Mouse (Mus musculus) heart, adult 8-10 months (tissue): Measurements from ENCODE around the gene Vrtn. TPM values are rescaled to one million over a fixed set of nuclear protein-coding genes. Genes with fewer than 3 reads are reported as not detected.

Source experiments
- DNase-seq: peaks from one replicate; pipeline ENCODE4 v3.0.0; 2022; ENCODE audit warnings: low spot score
- total RNA-seq, 4 experiments: library from RNA; stranded (reverse); gene quantifications; 2 replicates each; pipeline ENCODE4 v1.2.4; 2022

Gene Vrtn
- not detected for total RNA-seq

DNA sequence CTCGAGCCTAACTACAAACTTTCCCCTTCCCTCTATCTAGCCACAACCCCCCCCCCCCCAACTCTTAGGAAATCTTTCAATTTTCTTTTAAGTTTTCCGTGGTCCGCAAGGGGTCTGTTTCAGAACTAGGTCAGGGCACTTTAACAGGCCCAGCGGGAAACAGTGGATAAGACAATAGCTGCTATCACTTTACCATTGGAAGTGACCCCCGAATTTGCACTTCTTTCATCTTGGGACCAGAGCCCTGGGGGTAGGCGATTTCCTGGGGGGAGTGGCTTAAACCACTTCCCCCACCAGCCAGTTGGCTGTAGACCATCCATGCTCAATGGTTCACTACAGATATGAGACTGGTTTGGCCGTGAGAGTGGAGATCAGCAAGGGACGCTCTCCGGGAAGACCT is at the start of gene Vrtn:
TSS of gene Vrtn (plus strand) at position 366 of the 400 bp plus-strand sequence.
- DNase-seq: no peak

DNA sequence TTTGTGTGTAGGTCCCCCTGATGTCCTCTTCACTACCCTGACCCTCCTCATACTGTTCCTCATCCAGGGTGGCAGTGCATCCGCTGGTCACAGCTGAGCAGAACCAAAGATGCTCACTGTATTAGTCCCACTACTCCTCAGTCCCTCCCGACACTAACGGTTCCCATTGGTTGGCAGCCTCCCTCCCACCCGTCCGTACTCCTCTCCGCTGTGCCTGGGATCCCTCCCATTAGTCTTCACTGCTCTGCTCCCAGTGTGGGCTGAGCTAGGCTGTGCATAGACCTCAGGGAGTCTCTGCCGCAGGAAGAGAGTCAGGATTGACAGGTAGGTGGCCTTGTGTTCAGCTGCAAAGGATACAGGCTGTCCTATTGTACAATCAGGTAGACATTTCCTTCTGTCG is 42.5 kb upstream of the Vrtn start:
- DNase-seq: no peak

DNA sequence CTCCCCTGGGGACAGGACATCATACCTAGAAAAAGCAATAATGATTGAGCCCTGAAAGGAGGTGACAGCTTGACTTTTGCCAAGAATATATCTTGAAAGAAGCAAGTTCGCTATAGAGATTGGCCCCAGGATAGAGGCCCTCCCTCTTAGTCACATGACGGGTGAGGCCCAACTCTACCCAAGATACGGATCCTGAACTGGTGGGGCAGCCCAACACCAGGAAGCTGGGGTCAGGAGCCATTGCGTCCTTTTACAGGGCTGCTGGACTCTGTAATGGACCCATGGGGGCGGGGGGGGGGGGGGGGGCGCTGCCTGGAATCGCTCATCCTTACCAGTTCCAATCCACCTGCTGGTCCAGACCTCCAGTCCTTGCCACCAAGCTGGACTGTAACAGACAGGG is 36.8 kb upstream of the Vrtn start:
- DNase-seq: no peak

DNA sequence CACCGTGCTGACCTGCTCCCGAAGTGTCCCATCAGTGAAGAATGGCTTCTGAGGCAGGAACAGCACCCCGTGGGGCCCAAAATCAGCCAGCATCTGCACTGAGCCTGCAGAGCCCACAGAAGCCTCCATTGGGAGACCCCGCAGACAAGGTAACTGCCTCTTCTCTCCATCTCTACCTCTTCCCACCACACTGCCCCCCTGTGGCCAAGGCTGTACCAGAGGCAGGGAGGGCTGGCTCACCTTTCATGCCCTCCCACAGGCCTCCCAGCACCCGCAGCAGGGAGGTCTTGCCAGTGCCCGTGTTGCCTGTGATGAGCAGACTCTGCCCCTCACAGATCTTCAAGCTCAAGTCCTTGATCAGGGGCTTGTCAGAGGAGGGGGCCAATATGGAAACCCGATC is 35.0 kb upstream of the Vrtn start:
- no peak for DNase-seq

DNA sequence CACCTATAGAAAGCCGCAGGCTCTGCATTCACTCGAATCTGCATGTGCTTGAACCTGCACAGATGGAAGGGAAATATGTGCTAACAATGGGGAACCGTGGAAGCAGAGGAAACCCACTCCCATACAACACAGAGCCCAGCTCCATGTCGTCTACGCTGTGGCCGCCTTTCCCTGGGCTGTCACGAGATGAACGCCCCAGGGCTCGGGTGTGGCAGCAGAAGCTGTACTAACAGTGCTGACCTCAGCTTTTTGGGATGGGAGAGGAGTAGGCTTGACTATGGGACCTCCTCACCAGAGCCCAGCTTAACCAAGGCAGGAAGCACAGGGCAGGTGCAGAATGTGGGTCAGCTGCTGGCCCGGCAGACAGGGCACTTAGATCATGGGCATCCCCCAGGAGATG is 29.1 kb upstream of the Vrtn start:
- no peak for DNase-seq

DNA sequence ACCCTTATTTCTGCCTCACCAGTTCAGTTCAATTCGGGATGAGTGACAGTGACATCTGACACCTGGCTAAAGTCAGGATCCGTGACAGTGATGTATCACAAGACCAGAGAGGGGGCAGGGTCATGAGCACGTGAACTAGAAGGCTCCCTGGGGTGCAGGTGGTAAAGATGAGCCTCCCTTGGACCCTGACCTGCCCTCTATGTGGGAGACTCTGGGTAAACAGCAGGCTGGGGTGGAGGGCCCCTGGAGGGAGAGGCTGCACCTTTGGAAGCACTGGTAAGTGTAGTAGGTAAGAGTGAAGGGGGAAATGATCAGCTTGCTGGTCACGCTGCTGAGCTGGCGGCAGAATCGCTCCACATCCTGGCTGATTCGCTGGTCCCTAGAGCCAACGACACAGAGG is 28.3 kb upstream of the Vrtn start:
- no peak for DNase-seq

DNA sequence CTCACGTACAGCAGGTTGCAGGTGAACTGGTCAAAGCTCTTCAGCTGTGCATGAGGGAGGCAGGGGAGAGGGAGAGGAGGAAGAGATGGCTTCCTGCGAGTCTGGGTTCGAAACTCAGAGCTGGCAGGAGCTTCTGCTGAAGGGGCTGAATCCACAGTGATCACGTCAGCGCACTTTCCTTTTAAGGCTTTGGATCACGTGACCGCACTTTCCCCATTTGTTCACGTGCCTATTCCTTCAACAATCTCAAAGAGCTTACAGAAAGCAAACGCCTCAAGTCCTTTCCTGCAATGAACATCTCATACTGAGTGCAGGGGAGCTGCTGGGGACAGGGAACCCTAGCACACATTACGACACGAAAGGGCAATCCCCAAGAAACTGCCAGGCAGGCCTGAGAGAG is 26.8 kb upstream of the Vrtn start:
- no peak for DNase-seq

DNA sequence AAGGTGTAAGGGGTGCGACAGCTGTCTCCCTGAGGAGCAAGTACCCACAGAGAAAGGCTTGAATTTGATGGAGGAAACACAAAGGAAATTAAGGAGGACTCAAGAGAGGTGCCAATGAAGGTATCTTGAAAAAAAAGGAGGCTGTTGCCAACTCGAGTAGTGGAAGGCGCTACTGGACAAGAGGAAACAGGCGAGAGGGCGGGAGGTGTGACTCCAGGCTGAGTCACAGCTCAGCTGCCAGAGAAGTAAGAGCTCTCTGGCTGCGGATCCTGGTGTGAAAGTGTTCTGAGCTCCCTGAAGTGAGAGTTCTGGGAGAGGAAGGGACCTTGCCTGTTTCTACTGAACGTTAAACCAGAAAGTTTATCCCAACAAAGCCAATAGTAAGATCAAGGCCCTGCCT is 26.3 kb upstream of the Vrtn start:
- DNase-seq: no peak

DNA sequence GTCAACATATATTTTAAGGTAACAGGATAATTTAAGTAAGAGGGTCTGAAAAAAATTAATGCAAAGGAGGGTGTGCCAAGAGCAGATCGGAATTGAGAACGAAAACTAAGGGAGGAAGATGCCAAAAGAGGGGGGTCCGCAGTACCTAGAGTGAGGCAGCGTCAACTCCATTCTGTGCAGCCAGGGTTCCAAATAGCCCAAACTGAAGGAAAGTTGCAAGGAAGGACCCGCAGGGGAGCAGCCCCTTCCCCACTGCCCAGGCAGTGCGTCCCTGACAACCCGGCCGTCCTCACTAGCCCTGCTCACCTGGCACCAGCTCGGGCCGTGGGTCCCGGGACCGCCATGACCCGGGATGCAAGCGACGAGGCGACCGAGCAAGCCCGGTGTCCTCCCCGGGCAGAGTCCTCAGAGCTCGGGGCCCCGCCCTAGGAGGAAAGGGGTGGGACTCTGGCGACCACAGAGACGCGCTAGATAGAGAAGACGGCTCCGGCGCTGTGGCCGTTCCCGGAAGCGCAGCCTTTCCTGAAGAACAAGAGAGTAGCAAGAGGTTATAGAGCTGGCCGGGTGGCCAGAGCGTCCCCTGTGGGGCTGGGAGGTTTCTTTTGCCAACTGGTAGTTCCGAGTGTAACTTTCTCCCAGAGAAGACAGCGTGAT is 23.7 kb upstream of the Vrtn start, which contains the start of gene Abcd4:
TSS of gene Abcd4 (minus strand) at position 437 of the 654 bp plus-strand sequence.
- peak; percentile 95 for DNase-seq

DNA sequence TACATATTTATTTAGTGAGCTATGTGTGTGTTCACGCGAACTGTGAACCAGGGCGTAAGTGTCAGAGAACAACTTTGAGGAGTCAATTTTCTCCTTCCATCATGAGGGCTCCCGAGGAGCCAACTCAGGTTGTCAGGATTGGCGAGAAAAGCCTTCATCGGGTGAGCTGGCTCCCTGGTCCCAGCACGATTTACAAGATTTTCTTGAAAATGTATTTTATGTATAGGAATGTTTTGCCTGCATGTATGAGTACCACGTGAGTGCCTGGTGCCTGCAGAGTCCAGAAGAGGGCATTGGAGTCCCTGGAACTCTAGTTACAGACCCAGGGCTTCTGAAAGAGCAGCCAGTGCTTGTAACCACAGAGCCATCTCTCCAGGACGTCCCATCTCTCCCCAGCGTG is 23.2 kb upstream of the Vrtn start:
- no peak for DNase-seq

DNA sequence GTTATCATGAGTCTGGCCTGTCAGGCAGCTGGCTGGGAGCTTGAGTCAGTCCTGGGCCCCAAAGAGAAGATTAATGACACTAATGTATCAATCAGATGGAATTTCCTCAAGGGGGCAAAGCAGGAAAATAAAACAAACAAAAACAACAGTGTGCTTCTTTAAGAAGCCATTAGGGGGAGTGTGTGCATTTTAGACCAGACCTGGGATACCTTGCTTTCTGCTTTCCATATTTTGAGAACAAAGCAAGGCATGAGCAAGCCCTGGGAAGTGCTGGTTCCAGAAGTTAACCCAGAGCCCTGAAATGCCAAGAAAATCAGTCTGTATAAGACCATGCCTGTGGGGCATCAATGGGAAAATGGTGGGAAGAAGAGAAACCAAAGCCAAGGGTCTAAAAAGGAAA is 19.8 kb upstream of the Vrtn start:
- no peak for DNase-seq

DNA sequence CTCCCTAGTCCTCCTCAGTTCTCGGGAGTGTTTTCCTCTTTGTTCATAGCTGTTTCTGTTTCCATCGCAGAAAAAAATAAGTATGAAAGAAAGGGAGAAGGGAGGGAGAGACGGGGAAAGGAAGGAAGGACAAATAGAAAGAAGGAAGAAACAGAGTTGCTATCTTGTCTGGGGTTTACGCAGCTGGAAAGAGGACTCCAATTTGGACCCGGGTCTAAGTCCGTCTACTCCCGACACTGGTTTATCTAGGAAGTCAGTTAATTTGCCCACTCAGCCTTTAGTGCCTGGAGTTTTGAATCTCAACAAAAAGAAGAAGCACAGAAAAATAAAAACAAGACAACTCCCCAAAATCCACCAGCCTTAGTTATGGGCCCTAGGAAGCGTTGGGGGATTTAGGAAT is 16.2 kb upstream of the Vrtn start:
- DNase-seq: no peak

DNA sequence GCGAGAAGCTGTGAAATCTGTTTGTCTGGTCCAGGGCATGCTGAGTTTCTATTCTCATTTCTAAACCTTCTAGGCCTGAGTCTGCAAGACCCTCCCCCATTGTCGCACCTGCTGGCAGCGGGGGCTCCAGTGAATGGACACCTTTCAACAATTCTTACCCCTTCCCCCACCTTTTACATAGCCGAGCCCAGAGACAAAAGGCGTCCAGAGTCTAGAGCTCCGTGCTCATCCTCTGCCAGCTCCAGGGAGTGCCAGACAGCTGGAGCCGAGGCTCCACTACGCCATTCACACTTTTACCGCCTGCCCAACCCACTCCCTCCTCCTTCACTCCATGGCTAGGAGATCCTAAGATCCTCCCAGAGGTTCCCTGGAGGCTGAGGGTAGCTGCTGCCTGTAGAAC is 15.7 kb upstream of the Vrtn start:
- no peak for DNase-seq

DNA sequence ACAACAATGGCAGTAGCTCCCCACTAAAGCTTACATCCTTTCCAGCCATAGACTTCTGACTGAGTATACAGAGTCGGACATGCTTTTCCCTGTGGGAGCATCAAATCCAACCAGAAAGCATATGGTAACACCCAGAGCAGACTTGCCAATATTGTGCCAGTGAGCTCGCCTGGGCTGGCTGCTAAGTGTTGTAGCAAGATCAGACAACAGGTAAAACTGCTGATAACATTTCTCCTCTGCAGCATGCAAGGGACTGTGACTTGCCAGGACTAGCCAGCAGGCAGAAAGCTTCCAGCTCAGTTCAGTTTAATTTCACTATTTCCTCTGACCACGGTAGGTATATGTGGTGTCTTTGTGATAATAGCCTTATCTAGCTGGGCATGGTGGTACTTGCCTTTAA is 9.0 kb upstream of the Vrtn start:
- DNase-seq: no peak

DNA sequence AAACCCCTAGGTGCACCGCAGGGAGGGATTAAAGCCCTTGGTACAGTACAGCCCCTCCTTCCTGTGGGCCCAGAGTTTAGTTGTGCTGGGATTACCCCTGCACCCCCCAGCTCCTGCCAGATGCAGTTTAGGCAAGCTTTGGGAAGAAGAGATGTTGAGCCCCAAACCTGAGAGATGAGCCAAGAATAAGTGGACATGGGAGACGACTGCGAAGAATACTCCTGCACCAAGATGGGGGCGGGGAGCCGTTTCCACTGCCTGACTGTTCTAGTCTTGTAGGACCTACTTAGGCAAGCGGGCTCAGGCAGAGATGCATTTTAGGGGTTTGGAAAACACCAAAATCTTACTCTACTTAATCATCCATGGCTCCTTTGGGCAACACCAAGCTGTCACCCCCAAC is 566 bp upstream of the Vrtn start:
- DNase-seq: no peak

DNA sequence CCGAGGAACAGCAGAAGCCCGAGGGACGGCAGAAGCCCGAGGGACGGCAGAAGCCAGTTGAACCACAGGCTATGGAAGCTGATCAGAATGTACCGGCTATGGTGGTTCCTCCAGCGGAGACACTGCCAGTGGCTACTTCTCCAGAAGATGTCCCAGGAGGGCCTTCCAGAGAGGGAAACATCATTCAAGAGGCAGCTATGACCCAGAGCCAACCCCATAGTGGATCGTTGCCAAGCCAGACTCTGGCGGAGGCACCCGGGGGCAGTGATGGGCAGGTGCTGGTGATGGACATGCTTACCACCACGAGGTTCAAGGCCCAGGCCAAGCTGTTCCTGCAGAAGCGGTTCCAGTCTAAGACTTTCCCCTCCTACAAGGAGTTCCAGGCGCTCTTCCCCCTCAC is 9.4 kb downstream of the Vrtn start:
- no peak for DNase-seq

DNA sequence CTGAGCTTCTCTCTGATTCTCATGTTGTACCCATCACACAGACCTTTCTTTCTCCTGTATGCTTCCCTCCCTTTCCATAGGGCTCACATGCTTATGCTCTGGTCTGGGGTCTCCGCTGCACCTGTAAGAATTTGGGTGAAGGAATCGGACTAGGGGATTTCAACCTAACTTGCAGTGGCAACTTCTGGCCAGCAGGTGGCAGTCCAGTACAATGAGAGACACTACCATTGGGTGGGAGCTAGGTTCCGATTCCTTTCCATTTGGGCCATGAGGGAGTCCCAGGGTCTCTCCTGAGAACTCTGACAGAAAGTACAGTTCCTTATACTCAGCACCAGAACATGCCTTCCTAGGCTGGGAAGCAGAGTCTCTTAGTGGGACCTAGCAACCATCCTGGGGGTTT is 13.1 kb downstream of the Vrtn start:
- peak; percentile 36 for DNase-seq

DNA sequence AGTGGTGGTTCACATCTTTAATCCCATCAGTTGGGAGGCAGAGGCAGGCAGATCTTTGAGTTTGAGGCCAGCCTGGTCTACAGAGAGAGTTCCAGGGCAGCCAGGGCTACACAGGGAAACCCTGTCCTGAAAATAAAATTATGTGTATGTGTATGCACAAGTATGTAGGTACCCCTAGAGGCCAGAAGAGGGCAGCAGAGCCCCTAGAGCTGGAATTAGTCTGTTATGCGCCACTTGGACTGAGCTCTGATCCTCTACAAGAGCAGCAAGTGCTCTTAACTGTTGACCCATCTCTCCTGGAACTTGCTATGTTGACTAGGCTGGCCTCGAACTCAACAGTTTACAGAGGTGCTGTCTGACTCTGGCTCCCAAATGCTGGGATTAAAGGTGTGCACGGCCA is 29.7 kb downstream of the Vrtn start:
- no peak for DNase-seq

DNA sequence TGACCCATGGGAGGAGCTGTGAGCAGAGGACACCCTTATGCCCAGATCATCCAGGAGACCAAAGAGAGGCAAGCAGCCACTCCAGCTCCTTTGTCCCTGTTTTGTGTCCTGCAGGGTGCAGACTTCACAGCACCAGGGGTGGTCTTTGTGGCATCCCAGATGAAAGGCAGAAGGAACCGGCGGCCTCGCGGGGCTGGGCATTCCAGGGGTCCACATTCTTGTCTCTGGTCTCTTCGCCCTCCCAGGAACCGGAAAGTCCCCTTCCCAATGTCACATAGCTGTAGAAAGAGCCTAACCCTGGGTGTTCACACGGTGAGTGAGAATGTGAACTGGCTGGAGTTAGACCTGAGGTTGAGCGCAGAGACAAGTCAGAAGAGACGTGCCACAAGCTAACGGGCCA is 30.8 kb downstream of the Vrtn start:
- DNase-seq: no peak

DNA sequence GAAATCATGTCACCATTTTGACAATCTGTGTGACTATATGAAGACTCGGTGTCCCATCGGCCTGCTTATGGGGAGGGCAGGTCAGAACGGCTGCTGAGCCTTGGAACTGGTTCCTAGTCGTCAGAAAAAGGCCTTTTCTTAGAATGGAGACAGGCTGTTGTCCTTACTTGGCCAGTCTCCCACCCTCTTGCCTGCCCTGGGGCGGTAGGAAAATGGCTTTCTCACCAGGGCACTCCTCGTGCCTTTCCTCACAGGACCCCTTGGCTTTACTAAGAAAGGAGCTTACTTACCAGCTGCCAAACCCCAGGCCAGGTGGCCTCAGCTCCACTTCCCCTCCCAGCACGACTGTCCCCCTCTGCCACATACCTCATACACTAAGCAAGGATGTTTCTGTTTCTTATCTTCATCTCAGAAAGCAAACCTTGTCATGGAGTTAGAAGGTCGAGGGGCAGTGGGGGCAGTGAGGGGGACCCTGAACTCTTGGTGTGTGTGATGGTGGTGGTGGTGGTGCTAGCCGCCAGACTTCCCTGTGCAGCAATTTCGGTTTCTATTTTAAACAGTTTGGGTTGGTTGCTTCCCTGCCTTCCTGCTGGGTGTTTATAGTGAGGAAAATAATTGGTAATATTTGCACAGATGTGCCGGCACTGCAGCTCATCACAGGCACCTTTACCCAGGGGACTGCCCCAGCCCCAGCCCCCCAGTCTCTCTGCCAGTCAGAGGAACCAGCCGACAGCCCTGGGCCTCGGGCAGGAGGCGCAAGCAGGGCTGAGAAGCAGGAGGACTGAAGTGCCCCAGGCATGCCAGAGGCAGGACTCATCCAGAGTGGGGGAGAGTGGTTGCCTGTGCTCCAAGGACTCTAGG is 34.1 kb downstream of the Vrtn start:
- DNase-seq: no peak

DNA sequence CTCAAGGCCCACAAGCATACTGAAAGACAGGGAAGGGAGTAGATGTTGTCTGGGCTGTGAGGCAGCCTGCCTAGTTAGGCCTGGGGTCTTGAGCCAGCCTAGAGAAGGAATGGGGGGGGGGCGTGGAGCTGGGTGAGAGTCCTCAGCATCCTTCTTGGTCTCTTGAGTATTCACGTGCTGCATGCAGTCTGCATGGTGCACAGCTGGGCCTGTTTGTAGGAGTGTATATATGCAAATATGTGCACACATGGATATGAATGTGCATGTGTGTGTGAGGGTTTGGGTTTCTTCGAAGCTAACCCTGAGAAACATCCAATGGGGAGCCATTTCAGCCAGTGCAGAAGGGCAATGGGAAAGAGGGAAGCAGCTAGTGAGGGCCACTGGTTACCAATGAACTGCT is 35.2 kb downstream of the Vrtn start:
- DNase-seq: no peak

DNA sequence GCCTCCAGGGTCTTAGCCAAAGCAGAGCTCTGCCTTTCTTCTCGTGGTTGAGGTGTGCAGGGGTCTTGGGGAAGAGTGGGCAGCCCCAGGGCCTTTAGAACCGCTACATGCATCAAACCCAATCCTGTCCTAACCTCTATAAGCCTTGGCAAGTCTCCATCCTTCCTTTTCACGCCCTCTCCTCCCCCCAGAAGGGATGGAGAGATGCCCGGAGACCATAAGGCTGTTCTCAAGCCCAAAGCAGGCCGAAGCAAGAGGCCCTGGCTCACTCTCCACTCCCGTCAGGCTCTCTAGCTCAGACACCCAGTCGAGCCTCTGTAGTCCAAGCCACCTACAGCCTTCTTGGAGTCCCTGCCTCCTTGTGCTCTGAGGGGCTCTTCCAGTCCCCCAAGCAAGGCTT is 43.8 kb downstream of the Vrtn start:
- no peak for DNase-seq

DNA sequence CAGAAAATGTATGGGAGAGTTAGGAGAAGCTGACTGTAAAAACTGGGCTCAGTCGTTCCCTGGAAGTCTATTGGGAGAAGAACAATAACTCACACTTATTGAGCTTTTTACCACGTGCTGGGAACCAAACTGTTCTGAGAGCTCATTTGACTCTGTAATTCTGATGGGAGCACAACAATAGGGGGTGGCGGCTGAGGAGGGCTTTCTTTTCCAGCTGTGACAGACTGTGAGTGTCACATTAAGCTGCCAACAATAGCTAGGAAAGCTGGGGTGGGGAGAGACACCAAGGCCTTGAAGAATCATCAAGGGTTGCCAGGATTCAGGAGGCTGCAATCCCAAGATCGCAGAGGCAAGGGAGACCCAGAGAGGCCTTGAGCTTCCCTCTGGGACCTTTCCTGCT is 45.4 kb downstream of the Vrtn start:
- no peak for DNase-seq
